Mouse (Mus musculus): ENCODE measurements around the gene Gpr88.

Gene Gpr88

GRCm38 (mm10) chr3:116253077-116253531 lies at the start of gene Gpr88:
Gpr88 (minus strand) TSS chr3:116253503.
- DNase-seq (ENCODE audit: extremely low read depth, low read depth), result no peak

GRCm38 (mm10) chr3:116302581-116302980 lies 49.3 kb upstream of the Gpr88 start:
- DNase-seq (ENCODE audit: extremely low read depth, low read depth), result no peak

- DNase-seq (ENCODE audit: extremely low read depth, low read depth), result no peak
These were observed 48.5 kb upstream of the Gpr88 start for GRCm38 (mm10) chr3:116301754-116302153.

- DNase-seq (ENCODE audit: extremely low read depth, low read depth), result no peak
These were observed 45.4 kb upstream of the Gpr88 start for GRCm38 (mm10) chr3:116298727-116299126.

- no peak for DNase-seq (ENCODE audit: extremely low read depth, low read depth)
These were observed 44.7 kb upstream of the Gpr88 start for GRCm38 (mm10) chr3:116298003-116298402.

- no peak for DNase-seq (ENCODE audit: extremely low read depth, low read depth)
These were observed 43.9 kb upstream of the Gpr88 start for GRCm38 (mm10) chr3:116297170-116297569.

GRCm38 (mm10) chr3:116290041-116290815 lies 36.9 kb upstream of the Gpr88 start:
- no peak for DNase-seq (ENCODE audit: extremely low read depth, low read depth)

GRCm38 (mm10) chr3:116288833-116289232 lies 35.5 kb upstream of the Gpr88 start:
- no peak for DNase-seq (ENCODE audit: extremely low read depth, low read depth)

- DNase-seq (ENCODE audit: extremely low read depth, low read depth), result no peak
These were observed 31.4 kb upstream of the Gpr88 start for GRCm38 (mm10) chr3:116284735-116285134.

GRCm38 (mm10) chr3:116283996-116284395 lies 30.7 kb upstream of the Gpr88 start:
- DNase-seq (ENCODE audit: extremely low read depth, low read depth), result no peak

GRCm38 (mm10) chr3:116281663-116282062 lies 28.4 kb upstream of the Gpr88 start:
- no peak for DNase-seq (ENCODE audit: extremely low read depth, low read depth)

- no peak for DNase-seq (ENCODE audit: extremely low read depth, low read depth)
These were observed 23.8 kb upstream of the Gpr88 start for GRCm38 (mm10) chr3:116277146-116277545.

- no peak for DNase-seq (ENCODE audit: extremely low read depth, low read depth)
These were observed 18.4 kb upstream of the Gpr88 start for GRCm38 (mm10) chr3:116271679-116272078.

- DNase-seq (ENCODE audit: extremely low read depth, low read depth), result no peak
These were observed 13.8 kb upstream of the Gpr88 start for GRCm38 (mm10) chr3:116267036-116267654.

GRCm38 (mm10) chr3:116266360-116266759 lies 13.1 kb upstream of the Gpr88 start:
- no peak for DNase-seq (ENCODE audit: extremely low read depth, low read depth)

GRCm38 (mm10) chr3:116263977-116264376 lies 10.7 kb upstream of the Gpr88 start:
- DNase-seq (ENCODE audit: extremely low read depth, low read depth), result no peak

- no peak for DNase-seq (ENCODE audit: extremely low read depth, low read depth)
These were observed 9.8 kb upstream of the Gpr88 start for GRCm38 (mm10) chr3:116263061-116263460.

GRCm38 (mm10) chr3:116256104-116256503 lies 2.8 kb upstream of the Gpr88 start:
- peak; percentile 11 for DNase-seq (ENCODE audit: extremely low read depth, low read depth)

- no peak for DNase-seq (ENCODE audit: extremely low read depth, low read depth)
These were observed 855 bp downstream of the Gpr88 start for GRCm38 (mm10) chr3:116252255-116253040.

GRCm38 (mm10) chr3:116251481-116252254 lies 1.6 kb downstream of the Gpr88 start:
- no peak for DNase-seq (ENCODE audit: extremely low read depth, low read depth)

- DNase-seq (ENCODE audit: extremely low read depth, low read depth), result no peak
These were observed 4.3 kb downstream of the Gpr88 start for GRCm38 (mm10) chr3:116249026-116249425.

Measured in MEL-GATA-1-ER (cell line).